Mouse (Mus musculus): ENCODE data around the gene Aff3. TPM values are rescaled to one million over a fixed set of nuclear protein-coding genes. Genes with fewer than 3 reads are reported as not detected.

The Aff3 gene
- total and polyA plus RNA-seq, 3 experiments = 1.4 to 3.1 (median 2.4) TPM

- no peak for DNase-seq
- TF ChIP-seq POLR2A (IDR thresholded peaks at IDR 0.05; ENCODE audit: insufficient read depth, low read depth, low read length) (no peak), CTCF (IDR thresholded peaks at IDR 0.05) (no peak), EP300 (IDR thresholded peaks at IDR 0.05; ENCODE audit: insufficient read depth, low read depth, low read length) (no peak)
- intact Hi-C loops (cut with DNase I) = no loop called here
- no peak overlapping the region for H3K9ac ChIP-seq (ENCODE audit: low read depth, low read length)
- no peaks in the 10 kb centered on the region for H3K4me1 ChIP-seq (ENCODE audit: control insufficient read depth, insufficient read depth, low read length)
- WGBS = 89% methylated on average over 4 of the region's 4 CpGs
- no peaks in the 10 kb centered on the region for H3K79me2 ChIP-seq (replicated peaks; ENCODE audit: control insufficient read depth, insufficient read depth, low read length)
- H3K4me3 ChIP-seq = no peak overlapping the region
- H3K36me3 ChIP-seq (ENCODE audit: control insufficient read depth, insufficient read depth, low read length) = no peaks in the 10 kb centered on the region
- no peaks in the 10 kb centered on the region for H3K27me3 ChIP-seq (ENCODE audit: control insufficient read depth, insufficient read depth, low read length)
- no peak overlapping the region for H3K27ac ChIP-seq
Measured at GRCm38 (mm10) chr1:38664261-38664660, 494 bp downstream of the Aff3 start.

GRCm38 (mm10) chr1:38662616-38663193, 2.0 kb downstream of the Aff3 start:
- H3K27me3 ChIP-seq (ENCODE audit: control insufficient read depth, insufficient read depth, low read length) = no peaks in the 10 kb centered on the region
- no peak for DNase-seq
- 31% methylated on average over 3 of the region's 3 CpGs for WGBS
- H3K27ac ChIP-seq = no peak overlapping the region
- no peaks in the 10 kb centered on the region for H3K79me2 ChIP-seq (replicated peaks; ENCODE audit: control insufficient read depth, insufficient read depth, low read length)
- H3K36me3 ChIP-seq (ENCODE audit: control insufficient read depth, insufficient read depth, low read length) = no peaks in the 10 kb centered on the region
- intact Hi-C loops (cut with DNase I) = no loop called here
- H3K9ac ChIP-seq (ENCODE audit: low read depth, low read length) = no peak overlapping the region
- TF ChIP-seq POLR2A (IDR thresholded peaks at IDR 0.05; ENCODE audit: insufficient read depth, low read depth, low read length) = no peak
- no peak for TF ChIP-seq EP300 (IDR thresholded peaks at IDR 0.05; ENCODE audit: insufficient read depth, low read depth, low read length)
- no peak for TF ChIP-seq CTCF (IDR thresholded peaks at IDR 0.05)
- H3K4me1 ChIP-seq (ENCODE audit: control insufficient read depth, insufficient read depth, low read length) = no peaks in the 10 kb centered on the region
- no peak overlapping the region for H3K4me3 ChIP-seq

- intact Hi-C loops (cut with DNase I) = no loop called here
- no peak overlapping the region for H3K9ac ChIP-seq (ENCODE audit: low read depth, low read length)
- no peak overlapping the region for H3K4me3 ChIP-seq
- TF ChIP-seq CTCF (IDR thresholded peaks at IDR 0.05) (no peak), EP300 (IDR thresholded peaks at IDR 0.05; ENCODE audit: insufficient read depth, low read depth, low read length) (no peak), POLR2A (IDR thresholded peaks at IDR 0.05; ENCODE audit: insufficient read depth, low read depth, low read length) (no peak)
- H3K27ac ChIP-seq = no peak overlapping the region
- H3K79me2 ChIP-seq (replicated peaks; ENCODE audit: control insufficient read depth, insufficient read depth, low read length) = no peaks in the 10 kb centered on the region
- H3K4me1 ChIP-seq (ENCODE audit: control insufficient read depth, insufficient read depth, low read length) = no peaks in the 10 kb centered on the region
- no peaks in the 10 kb centered on the region for H3K36me3 ChIP-seq (ENCODE audit: control insufficient read depth, insufficient read depth, low read length)
- H3K27me3 ChIP-seq (ENCODE audit: control insufficient read depth, insufficient read depth, low read length) = no peaks in the 10 kb centered on the region
- no peak for DNase-seq
- 91% methylated on average over 4 of the region's 4 CpGs for WGBS
Measured at GRCm38 (mm10) chr1:38658933-38659553, 5.7 kb downstream of the Aff3 start.

- no peaks in the 10 kb centered on the region for H3K4me1 ChIP-seq (ENCODE audit: control insufficient read depth, insufficient read depth, low read length)
- 69% methylated on average over 9 of the region's 9 CpGs for WGBS
- no peaks in the 10 kb centered on the region for H3K79me2 ChIP-seq (replicated peaks; ENCODE audit: control insufficient read depth, insufficient read depth, low read length)
- no peak overlapping the region for H3K9ac ChIP-seq (ENCODE audit: low read depth, low read length)
- H3K4me3 ChIP-seq = no peak overlapping the region
- intact Hi-C loops (cut with DNase I) = no loop called here
- no peaks in the 10 kb centered on the region for H3K27me3 ChIP-seq (ENCODE audit: control insufficient read depth, insufficient read depth, low read length)
- DNase-seq = no peak
- H3K36me3 ChIP-seq (ENCODE audit: control insufficient read depth, insufficient read depth, low read length) = no peaks in the 10 kb centered on the region
- no peak overlapping the region for H3K27ac ChIP-seq
- TF ChIP-seq POLR2A (IDR thresholded peaks at IDR 0.05; ENCODE audit: insufficient read depth, low read depth, low read length) = no peak
Measured at GRCm38 (mm10) chr1:38658376-38658775, 6.4 kb downstream of the Aff3 start.

GRCm38 (mm10) chr1:38657606-38658005, 7.1 kb downstream of the Aff3 start:
- peak in 1 of 2 experiments; percentile 15 for DNase-seq
- Histone ChIP-seq H3K4me1 (ENCODE audit: control insufficient read depth, insufficient read depth, low read length) (no peaks in the 10 kb centered on the region), H3K27ac (no peak overlapping the region), H3K79me2 (replicated peaks; ENCODE audit: control insufficient read depth, insufficient read depth, low read length) (no peaks in the 10 kb centered on the region), H3K9ac (ENCODE audit: low read depth, low read length) (no peak overlapping the region), H3K27me3 (ENCODE audit: control insufficient read depth, insufficient read depth, low read length) (no peaks in the 10 kb centered on the region), H3K36me3 (ENCODE audit: control insufficient read depth, insufficient read depth, low read length) (no peaks in the 10 kb centered on the region), H3K4me3 (no peak overlapping the region)
- intact Hi-C loops (cut with DNase I) = no loop called here
- WGBS = 75% methylated on average over 7 of the region's 7 CpGs
- no peak for TF ChIP-seq POLR2A (IDR thresholded peaks at IDR 0.05; ENCODE audit: insufficient read depth, low read depth, low read length)
- no peak for TF ChIP-seq CTCF (IDR thresholded peaks at IDR 0.05)
- no peak for TF ChIP-seq EP300 (IDR thresholded peaks at IDR 0.05; ENCODE audit: insufficient read depth, low read depth, low read length)

- 92% methylated on average over 5 of the region's 5 CpGs for WGBS
- TF ChIP-seq CTCF (IDR thresholded peaks at IDR 0.05) (no peak; the same call in 1 of the 2 replicates), POLR2A (IDR thresholded peaks at IDR 0.05; ENCODE audit: insufficient read depth, low read depth, low read length) (no peak), EP300 (IDR thresholded peaks at IDR 0.05; ENCODE audit: insufficient read depth, low read depth, low read length) (no peak)
- intact Hi-C loops (cut with DNase I) = no loop called here
- Histone ChIP-seq H3K4me1 (ENCODE audit: control insufficient read depth, insufficient read depth, low read length) (no peaks in the 10 kb centered on the region), H3K36me3 (ENCODE audit: control insufficient read depth, insufficient read depth, low read length) (no peaks in the 10 kb centered on the region), H3K27me3 (ENCODE audit: control insufficient read depth, insufficient read depth, low read length) (no peaks in the 10 kb centered on the region), H3K9ac (ENCODE audit: low read depth, low read length) (no peak overlapping the region), H3K4me3 (no peak overlapping the region), H3K27ac (no peak overlapping the region), H3K79me2 (replicated peaks; ENCODE audit: control insufficient read depth, insufficient read depth, low read length) (no peaks in the 10 kb centered on the region)
- DNase-seq = no peak
Measured at GRCm38 (mm10) chr1:38654981-38655540, 9.7 kb downstream of the Aff3 start.
